Mouse (Mus musculus) adrenal gland, adult (tissue): ENCODE data around the gene Cradd.

Experiments
- DNase-seq, 2 experiments: peaks; one replicate each; pipeline ENCODE4 v3.0.0; 2022 to 2023; ENCODE audit warnings: low spot score in 1 of 2; ENCODE audit not compliant: inconsistent age in 2 of 2

Cradd gene

GRCm38 (mm10) chr10:95308991-95309390 is 14.9 kb downstream of the Cradd start:
- no peak for DNase-seq

- DNase-seq = no peak
Observed at GRCm38 (mm10) chr10:95307916-95308315, 16.0 kb downstream of the Cradd start.

GRCm38 (mm10) chr10:95306824-95307552 is 16.9 kb downstream of the Cradd start:
- no peak for DNase-seq

- DNase-seq = no peak
Observed at GRCm38 (mm10) chr10:95304240-95304639, 19.7 kb downstream of the Cradd start.

DNA sequence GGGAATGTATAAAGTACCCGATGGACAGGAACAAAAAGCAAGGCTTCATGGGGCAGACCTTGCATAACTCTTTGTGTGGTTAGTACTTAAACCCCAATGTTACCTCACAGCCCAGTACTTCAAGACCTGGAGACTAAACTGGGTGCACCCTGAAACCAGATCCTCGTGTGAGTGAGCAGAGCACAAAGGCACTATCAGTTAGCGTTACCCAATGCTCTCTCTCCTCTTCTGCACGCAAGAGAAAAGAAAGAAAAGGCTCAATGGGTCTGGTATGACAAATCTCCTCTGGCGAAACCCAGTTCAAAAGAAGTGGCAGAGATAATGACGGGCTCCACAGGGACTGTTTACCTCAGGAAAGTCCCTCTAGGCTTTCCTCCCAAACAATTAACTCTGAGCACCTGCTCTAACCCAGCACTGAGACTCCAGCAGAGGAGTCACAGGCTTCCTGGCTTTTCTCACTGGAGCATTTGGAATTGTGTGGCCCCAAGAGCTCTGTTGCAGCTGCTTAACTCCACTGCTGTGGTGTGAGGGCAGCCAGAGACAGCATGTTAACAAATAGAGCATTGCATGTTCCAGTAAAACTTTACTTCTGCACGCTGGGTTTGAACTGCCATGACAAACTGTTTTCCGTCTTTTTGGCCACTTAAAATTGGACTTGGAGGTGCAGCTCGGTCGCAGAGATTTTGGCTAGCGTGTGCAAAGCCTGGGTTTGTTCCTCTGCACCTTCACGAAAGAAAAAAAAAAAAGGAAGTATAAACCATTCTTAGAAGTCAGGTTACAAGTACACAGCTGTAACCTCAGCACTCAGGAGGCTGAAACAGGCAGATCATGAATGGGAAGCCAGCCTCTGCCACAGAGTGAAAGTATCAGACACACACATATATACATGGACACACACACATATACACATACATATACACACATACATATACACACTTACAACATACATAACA is 21.4 kb downstream of the Cradd start:
- no peak for DNase-seq

GRCm38 (mm10) chr10:95300178-95300793 is 23.6 kb downstream of the Cradd start:
- no peak for DNase-seq

- no peak for DNase-seq
Observed at GRCm38 (mm10) chr10:95299808-95300133, 24.2 kb downstream of the Cradd start.

- no peak for DNase-seq
Observed at GRCm38 (mm10) chr10:95299010-95299807, 24.7 kb downstream of the Cradd start.

DNA sequence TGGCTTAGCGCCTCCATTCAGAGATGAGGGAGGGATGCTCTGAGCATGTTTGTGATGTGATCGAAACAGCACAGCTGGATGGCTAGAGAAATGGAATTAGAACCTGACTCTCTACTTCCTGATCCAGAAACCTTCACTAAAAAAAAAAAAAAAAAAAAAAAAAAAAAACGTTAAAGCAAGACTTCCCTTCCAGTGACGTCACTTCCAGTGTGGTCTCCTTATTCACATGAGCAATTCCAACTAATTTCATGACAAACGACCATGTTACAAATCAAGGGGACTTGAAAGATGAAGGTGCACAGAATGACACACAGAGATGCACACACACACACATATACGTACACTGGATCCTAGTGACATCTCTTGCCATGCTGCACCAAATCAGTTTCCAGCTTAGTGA is 25.4 kb downstream of the Cradd start:
- DNase-seq = no peak

- peak; percentile 43 to 63 for DNase-seq
Observed at GRCm38 (mm10) chr10:95297690-95298104, 26.2 kb downstream of the Cradd start.

- peak; percentile 23 to 59 for DNase-seq
Observed at GRCm38 (mm10) chr10:95297024-95297423, 26.9 kb downstream of the Cradd start.

- DNase-seq = no peak
Observed at GRCm38 (mm10) chr10:95293261-95293660, 30.7 kb downstream of the Cradd start.

GRCm38 (mm10) chr10:95292269-95292668 is 31.7 kb downstream of the Cradd start:
- no peak for DNase-seq

- no peak for DNase-seq
Observed at GRCm38 (mm10) chr10:95291133-95291876, 32.6 kb downstream of the Cradd start.

GRCm38 (mm10) chr10:95289819-95290218 is 34.1 kb downstream of the Cradd start:
- DNase-seq = no peak

- no peak for DNase-seq
Observed at GRCm38 (mm10) chr10:95288206-95288605, 35.7 kb downstream of the Cradd start.

DNA sequence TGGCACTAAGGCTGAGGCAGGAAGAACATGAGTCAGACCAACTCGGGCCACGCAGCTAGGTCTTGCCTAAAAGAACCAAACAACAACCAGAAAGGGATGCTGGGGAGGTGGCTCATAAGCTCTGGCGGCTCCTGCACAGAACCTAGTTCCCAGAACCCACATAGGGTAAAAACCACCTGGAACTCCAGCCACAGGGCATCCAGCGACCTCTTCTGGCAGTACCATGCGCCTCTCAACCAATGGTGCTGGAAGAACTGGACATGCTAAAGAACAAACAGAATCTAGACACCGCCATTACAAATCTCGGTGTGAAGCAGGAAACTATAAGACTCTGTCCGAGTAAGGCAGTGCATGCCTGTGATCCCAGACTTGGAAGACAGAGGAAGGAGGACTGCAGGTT is 36.6 kb downstream of the Cradd start:
- no peak for DNase-seq

DNA sequence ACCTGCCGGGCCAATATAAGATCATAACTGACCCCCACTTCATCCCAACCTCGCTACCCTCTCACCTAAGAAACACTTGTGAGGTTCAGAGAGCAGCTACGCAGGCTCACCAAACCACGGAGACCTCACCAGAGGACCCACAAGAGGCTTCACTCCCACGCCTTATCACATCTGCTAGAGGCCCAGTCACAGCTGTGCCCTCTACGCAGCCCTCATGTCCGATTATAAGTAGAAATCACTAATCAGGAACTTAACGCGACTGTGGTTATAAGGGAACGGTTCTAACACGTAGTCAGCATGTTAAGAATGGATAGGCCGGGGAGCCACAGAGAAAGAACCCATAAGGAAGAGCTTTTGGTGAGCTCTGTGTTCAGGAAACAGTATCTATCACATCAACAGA is 40.5 kb downstream of the Cradd start:
- DNase-seq = no peak

GRCm38 (mm10) chr10:95281996-95282395 is 41.9 kb downstream of the Cradd start:
- DNase-seq = no peak

DNA sequence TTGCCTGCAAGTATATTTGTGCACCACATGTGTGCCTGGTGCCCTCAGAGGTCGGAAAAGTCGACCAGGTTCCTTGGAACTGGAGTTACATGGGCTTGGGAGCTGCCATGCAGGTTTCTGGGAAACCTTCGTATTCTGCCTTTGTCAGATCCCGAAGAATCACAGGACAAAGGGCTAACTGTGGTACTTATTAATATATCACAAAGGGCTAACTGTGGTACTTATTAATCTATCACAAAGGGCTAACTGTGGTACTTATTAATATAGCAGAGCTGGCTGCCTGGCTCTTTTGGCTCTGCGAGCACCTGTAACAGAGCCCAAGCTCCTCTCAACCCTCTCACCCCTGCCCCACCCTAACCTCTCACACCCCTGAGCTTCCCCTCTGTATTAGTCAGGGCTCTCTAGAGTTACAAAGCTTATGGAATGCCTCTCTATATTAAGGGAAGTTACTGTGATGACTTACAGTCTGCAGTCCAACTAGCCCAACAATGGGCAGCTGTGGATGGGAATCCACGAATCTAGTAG is 42.4 kb downstream of the Cradd start:
- DNase-seq = no peak
